Mouse (Mus musculus) erythroblast, embryonic 14.5 days (primary cell): ENCODE results near the gene Mtap. TPM values are rescaled to one million over a fixed set of nuclear protein-coding genes. Genes with fewer than 3 reads are reported as not detected.

Experiments used
- H3K27me3 ChIP-seq: 2 replicates; pipeline ENCODE4 v1.6.1; 2012; ENCODE audit warnings: inconsistent platforms; ENCODE audit not compliant: control insufficient read depth
- H3K36me3 ChIP-seq: 2 replicates; pipeline ENCODE4 v1.6.1; 2012; ENCODE audit warnings: mild to moderate bottlenecking, inconsistent platforms; ENCODE audit not compliant: control insufficient read depth
- H3K4me1 ChIP-seq: 2 replicates; pipeline ENCODE4 v1.6.1; 2012; ENCODE audit warnings: inconsistent platforms; ENCODE audit not compliant: control insufficient read depth
- H3K4me3 ChIP-seq: replicated peaks from 2 replicates; pipeline ENCODE3; 2012; ENCODE audit warnings: moderate library complexity, mild to moderate bottlenecking, inconsistent platforms
- H3K9me3 ChIP-seq: 2 replicates; pipeline ENCODE4 v1.6.1; 2012; ENCODE audit warnings: low read length, inconsistent platforms, mixed read lengths; ENCODE audit not compliant: control insufficient read depth
- GATA1 ChIP-seq: IDR thresholded peaks from 2 replicates; pipeline ENCODE4 v1.6.1; 2012; ENCODE audit warnings: low read length, inconsistent platforms, mixed read lengths
- TAL1 ChIP-seq: IDR thresholded peaks from 3 replicates; pipeline ENCODE4 v1.6.1; 2012; ENCODE audit warnings: low read length, inconsistent platforms, mixed read lengths
- polyA plus RNA-seq: library from polyadenylated mRNA; stranded (reverse); fragments of >175 nt; gene quantifications from 2 replicates; pipeline ENCODE4 v1.2.3, GENCODE M21; 2012

Gene Mtap
- polyA plus RNA-seq, 1 experiment: not detected

- H3K4me3 ChIP-seq: no peak overlapping the region
- no peaks in the 10 kb centered on the region for H3K27me3 ChIP-seq
- TF ChIP-seq GATA1: no peak
- no peak for TF ChIP-seq TAL1
- no peaks in the 10 kb centered on the region for H3K36me3 ChIP-seq
- no peaks in the 10 kb centered on the region for H3K4me1 ChIP-seq
- no peaks in the 10 kb centered on the region for H3K9me3 ChIP-seq
These were observed 7.5 kb upstream of the Mtap start for GRCm38 (mm10) chr4:89129311-89129913.

GRCm38 (mm10) chr4:89131795-89132194, 5.1 kb upstream of the Mtap start:
- TF ChIP-seq GATA1 (no peak), TAL1 (no peak)
- Histone ChIP-seq H3K9me3 (no peaks in the 10 kb centered on the region), H3K4me3 (no peak overlapping the region), H3K4me1 (peaks cover 1% of the 10 kb centered on the region), H3K36me3 (no peaks in the 10 kb centered on the region), H3K27me3 (peaks cover 3% of the 10 kb centered on the region)

GRCm38 (mm10) chr4:89136356-89136755, 566 bp upstream of the Mtap start:
- no peaks in the 10 kb centered on the region for H3K9me3 ChIP-seq
- peaks cover 11% of the 10 kb centered on the region for H3K27me3 ChIP-seq
- H3K4me1 ChIP-seq: peaks cover 18% of the 10 kb centered on the region
- H3K4me3 ChIP-seq: peak overlapping the region; percentile 74
- no peaks in the 10 kb centered on the region for H3K36me3 ChIP-seq
- no peak for TF ChIP-seq GATA1
- no peak for TF ChIP-seq TAL1

GRCm38 (mm10) chr4:89137542-89138360, 829 bp downstream of the Mtap start:
- peaks cover 18% of the 10 kb centered on the region for H3K4me1 ChIP-seq
- H3K27me3 ChIP-seq: peaks cover 11% of the 10 kb centered on the region
- H3K4me3 ChIP-seq: peak overlapping the region; percentile 74
- no peaks in the 10 kb centered on the region for H3K9me3 ChIP-seq
- no peak for TF ChIP-seq GATA1
- TF ChIP-seq TAL1: no peak
- no peaks in the 10 kb centered on the region for H3K36me3 ChIP-seq

- no peaks in the 10 kb centered on the region for H3K36me3 ChIP-seq
- no peaks in the 10 kb centered on the region for H3K9me3 ChIP-seq
- peaks cover 18% of the 10 kb centered on the region for H3K4me1 ChIP-seq
- H3K4me3 ChIP-seq: no peak overlapping the region
- H3K27me3 ChIP-seq: peaks cover 11% of the 10 kb centered on the region
- no peak for TF ChIP-seq TAL1
- no peak for TF ChIP-seq GATA1
These were observed 1.4 kb downstream of the Mtap start for GRCm38 (mm10) chr4:89138361-89138651.

GRCm38 (mm10) chr4:89140832-89141231, 3.9 kb downstream of the Mtap start:
- H3K36me3 ChIP-seq: no peaks in the 10 kb centered on the region; the same call in 1 of the 2 replicates
- no peaks in the 10 kb centered on the region for H3K9me3 ChIP-seq
- peaks cover 8% of the 10 kb centered on the region; the same call in 1 of the 2 replicates for H3K27me3 ChIP-seq
- peaks cover 18% of the 10 kb centered on the region for H3K4me1 ChIP-seq
- TF ChIP-seq GATA1 (no peak), TAL1 (no peak)
- no peak overlapping the region for H3K4me3 ChIP-seq

GRCm38 (mm10) chr4:89145409-89145808, 8.5 kb downstream of the Mtap start:
- Histone ChIP-seq H3K9me3 (no peaks in the 10 kb centered on the region), H3K36me3 (peaks cover 10% of the 10 kb centered on the region)
- TF ChIP-seq GATA1: no peak
- TF ChIP-seq TAL1: no peak

GRCm38 (mm10) chr4:89146291-89146690, 9.4 kb downstream of the Mtap start:
- TF ChIP-seq TAL1 (no peak), GATA1 (no peak)
- Histone ChIP-seq H3K9me3 (no peaks in the 10 kb centered on the region), H3K4me3 (no peak overlapping the region), H3K27me3 (no peaks in the 10 kb centered on the region), H3K36me3 (peaks cover 13% of the 10 kb centered on the region), H3K4me1 (no peaks in the 10 kb centered on the region; the same call in 1 of the 2 replicates)

More at GRCm38 (mm10) chr4:89145409-89145808, 8.5 kb downstream of the Mtap start:
- H3K27me3 ChIP-seq: no peaks in the 10 kb centered on the region
- no peaks in the 10 kb centered on the region; the same call in 1 of the 2 replicates for H3K4me1 ChIP-seq
- H3K4me3 ChIP-seq: no peak overlapping the region

GRCm38 (mm10) chr4:89149261-89149660, 12.3 kb downstream of the Mtap start:
- Histone ChIP-seq H3K36me3 (peaks cover 16% of the 10 kb centered on the region), H3K4me3 (no peak overlapping the region), H3K4me1 (no peaks in the 10 kb centered on the region; the same call in 1 of the 2 replicates), H3K9me3 (no peaks in the 10 kb centered on the region), H3K27me3 (no peaks in the 10 kb centered on the region)
- TF ChIP-seq TAL1 (no peak), GATA1 (no peak)
